Mouse (Mus musculus): ENCODE data around the gene Ctsc. TPM values are rescaled to one million over a fixed set of nuclear protein-coding genes. Genes with fewer than 3 reads are reported as not detected.
"Not testable (repeated sequence)": the region's sequence is repeated elsewhere in the genome, so short reads cannot be mapped to it uniquely, and the experiment has no call there.

Gene Ctsc
- polyA plus RNA-seq (2016; fragmentation: Nextera tagmentation; extraction: Ambion mirVana): 20.6 and 21.6 TPM in 2 replicates

DNA sequence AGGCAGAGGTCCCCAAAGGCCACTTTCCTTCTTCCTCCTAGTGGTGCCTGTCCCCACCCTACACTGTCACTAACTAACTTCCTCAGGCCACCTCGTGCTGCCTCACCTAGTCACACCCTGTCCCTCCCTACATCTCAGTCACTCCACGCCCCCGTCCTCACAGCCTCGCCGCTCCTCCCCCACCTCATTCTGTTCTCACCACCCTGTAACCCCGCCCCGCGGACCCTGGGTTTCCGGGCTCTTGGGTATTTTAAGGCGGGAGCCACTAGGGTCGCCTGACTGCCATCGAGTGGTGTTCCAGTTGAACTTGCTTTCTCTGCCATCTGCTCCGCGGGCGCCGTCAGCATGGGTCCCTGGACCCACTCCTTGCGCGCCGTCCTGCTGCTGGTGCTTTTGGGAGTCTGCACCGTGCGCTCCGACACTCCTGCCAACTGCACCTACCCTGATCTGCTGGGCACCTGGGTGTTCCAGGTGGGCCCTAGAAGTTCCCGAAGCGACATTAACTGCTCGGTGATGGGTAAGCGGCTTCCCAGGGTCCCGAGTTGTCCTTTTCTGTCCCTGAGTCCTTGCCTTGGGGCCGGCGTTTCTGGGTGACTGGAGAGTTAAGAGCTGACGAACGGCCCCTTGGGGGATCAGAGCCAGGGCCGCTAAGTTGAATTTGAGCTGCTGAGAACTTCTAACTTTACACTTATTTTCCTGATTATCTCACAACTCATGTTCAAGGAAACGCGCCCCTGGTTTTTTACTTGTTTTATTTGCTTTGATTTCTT lies at the start of gene Ctsc:
Ctsc (plus strand) TSS at position 228 of the 770 bp plus-strand sequence.
- Histone ChIP-seq H3K27me3 (replicated peaks; ENCODE audit: low read depth, poor library complexity, severe bottlenecking) (no peaks in the 10 kb centered on the region), H3K36me3 (replicated peaks) (no peaks in the 10 kb centered on the region), H3K27ac (replicated peaks) (peak within 1 kb of the TSS; percentile 82), H3K4me3 (peak within 1 kb of the TSS; percentile 66), H3K4me1 (peaks cover 14% of the 10 kb centered on the region), H3K9me3 (no peaks in the 10 kb centered on the region)
- WGBS: 2% methylated on average over 34 of the region's 34 CpGs
- DNase-seq (ENCODE audit: low spot score): peak; percentile 85

DNA sequence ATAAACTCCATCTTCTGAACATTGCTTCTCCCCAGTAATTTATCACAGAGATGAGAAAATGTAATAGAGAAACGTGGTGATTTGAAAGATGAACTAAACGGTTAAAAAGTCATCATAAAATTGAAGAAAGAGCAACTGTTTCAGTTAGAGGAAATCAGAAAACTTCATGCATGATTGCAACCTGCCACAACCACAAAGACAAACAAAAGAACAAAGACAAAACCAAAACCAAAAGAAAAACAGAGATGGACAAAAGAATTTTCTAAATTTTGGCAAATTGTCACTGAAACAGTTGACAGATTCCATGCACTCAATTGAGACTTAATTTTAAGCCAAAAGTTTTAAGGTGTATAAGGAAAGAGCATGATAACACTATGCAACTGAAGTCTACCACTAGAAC lies 48.8 kb upstream of the Ctsc start:
- DNase-seq (ENCODE audit: low spot score): no peak
- no peak overlapping the region for H3K27ac ChIP-seq (replicated peaks)
- no peaks in the 10 kb centered on the region for H3K27me3 ChIP-seq (replicated peaks; ENCODE audit: low read depth, poor library complexity, severe bottlenecking)
- no peak overlapping the region for H3K4me3 ChIP-seq
- no peaks in the 10 kb centered on the region for H3K9me3 ChIP-seq
- no peaks in the 10 kb centered on the region for H3K36me3 ChIP-seq (replicated peaks)
- H3K4me1 ChIP-seq: no peaks in the 10 kb centered on the region
- whole genome bisulfite sequencing: 71% methylated on average over 2 of the region's 2 CpGs

DNA sequence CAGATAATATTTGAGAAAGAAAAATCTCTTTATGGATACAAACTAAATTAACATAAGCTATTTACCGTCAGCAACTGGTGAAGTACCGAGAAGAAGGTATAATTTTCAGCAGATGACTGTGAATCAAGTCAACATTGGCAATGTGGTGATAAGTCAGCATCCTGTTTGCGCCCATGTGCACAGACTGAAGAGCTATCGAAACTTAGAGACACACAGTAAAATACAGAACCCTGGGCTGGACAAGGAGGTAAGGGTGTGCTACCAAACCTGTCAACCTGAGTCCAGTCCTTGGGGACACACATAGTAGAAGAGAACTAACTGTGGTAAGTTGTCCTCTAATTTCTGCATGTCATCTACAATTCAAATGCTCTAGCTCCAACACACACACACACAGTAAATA lies 47.8 kb upstream of the Ctsc start:
- Histone ChIP-seq H3K9me3 (no peaks in the 10 kb centered on the region), H3K4me3 (no peak overlapping the region), H3K27ac (replicated peaks) (no peak overlapping the region), H3K36me3 (replicated peaks) (no peaks in the 10 kb centered on the region), H3K27me3 (replicated peaks; ENCODE audit: low read depth, poor library complexity, severe bottlenecking) (no peaks in the 10 kb centered on the region), H3K4me1 (no peaks in the 10 kb centered on the region)
- 91% methylated on average over 4 of the region's 4 CpGs for WGBS
- no peak for DNase-seq (ENCODE audit: low spot score)

DNA sequence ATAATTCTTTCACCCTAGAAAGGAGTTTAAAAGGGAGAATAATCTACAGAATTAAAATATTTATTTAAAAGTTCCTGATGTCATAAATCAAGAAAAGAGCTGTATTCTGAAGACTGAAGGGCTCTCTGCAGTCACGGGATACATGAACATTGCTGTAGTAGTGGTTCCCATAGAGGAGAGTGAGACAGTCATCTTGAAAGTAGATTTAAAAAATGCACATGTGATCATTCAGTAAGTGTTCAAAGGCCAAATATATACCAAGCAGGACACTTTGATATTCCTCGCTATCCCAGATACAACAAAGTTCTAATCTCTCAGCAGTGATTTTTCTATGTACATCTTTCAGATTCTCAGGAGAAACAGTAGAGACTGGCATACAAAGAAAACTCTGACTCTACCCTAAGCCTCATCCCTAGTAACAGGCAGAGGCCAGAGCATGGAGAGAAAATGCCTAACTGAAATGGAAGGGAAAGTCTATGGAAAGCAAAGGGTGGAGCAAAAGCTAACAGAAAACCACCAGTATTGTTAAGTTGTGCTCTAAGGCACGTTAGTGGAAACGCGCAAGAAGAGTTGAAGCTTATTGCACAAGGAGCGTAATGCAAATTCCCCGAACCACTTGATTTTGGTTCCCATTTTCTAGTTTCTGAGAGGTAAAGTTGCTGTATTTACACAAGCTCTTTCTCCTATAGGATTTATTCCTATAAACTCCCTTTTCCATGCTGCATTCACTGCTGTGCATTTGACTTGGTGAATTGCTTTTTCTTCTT lies 46.9 kb upstream of the Ctsc start:
- no peaks in the 10 kb centered on the region for H3K9me3 ChIP-seq
- 96% methylated on average over 7 of the region's 7 CpGs for WGBS
- H3K4me1 ChIP-seq: no peaks in the 10 kb centered on the region
- no peaks in the 10 kb centered on the region for H3K36me3 ChIP-seq (replicated peaks)
- H3K4me3 ChIP-seq: no peak overlapping the region
- no peaks in the 10 kb centered on the region for H3K27me3 ChIP-seq (replicated peaks; ENCODE audit: low read depth, poor library complexity, severe bottlenecking)
- DNase-seq (ENCODE audit: low spot score): no peak
- H3K27ac ChIP-seq (replicated peaks): no peak overlapping the region

DNA sequence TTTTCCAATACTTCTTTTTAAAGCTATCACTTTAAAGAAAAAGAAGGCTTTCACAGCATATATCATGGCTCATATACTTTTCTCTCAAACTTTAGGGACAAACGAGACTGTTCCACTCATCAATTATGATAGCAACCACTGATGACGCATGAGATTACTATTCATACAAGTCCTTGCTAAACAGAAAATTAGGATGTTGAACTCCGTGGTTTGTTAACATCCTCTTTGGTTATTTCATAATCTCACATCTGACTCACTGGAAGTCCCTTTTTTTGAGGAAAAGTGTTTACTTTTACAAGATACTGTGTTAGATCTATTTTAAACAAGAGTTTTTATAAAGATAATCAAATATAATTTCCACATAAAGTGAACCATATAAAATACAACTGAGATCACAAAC lies 34.8 kb upstream of the Ctsc start:
- Histone ChIP-seq H3K9me3 (no peaks in the 10 kb centered on the region), H3K4me1 (no peaks in the 10 kb centered on the region), H3K36me3 (replicated peaks) (no peaks in the 10 kb centered on the region), H3K4me3 (no peak overlapping the region), H3K27ac (replicated peaks) (no peak overlapping the region), H3K27me3 (replicated peaks; ENCODE audit: low read depth, poor library complexity, severe bottlenecking) (no peaks in the 10 kb centered on the region)
- no peak for DNase-seq (ENCODE audit: low spot score)
- 86% methylated on average over 3 of the region's 3 CpGs for WGBS

DNA sequence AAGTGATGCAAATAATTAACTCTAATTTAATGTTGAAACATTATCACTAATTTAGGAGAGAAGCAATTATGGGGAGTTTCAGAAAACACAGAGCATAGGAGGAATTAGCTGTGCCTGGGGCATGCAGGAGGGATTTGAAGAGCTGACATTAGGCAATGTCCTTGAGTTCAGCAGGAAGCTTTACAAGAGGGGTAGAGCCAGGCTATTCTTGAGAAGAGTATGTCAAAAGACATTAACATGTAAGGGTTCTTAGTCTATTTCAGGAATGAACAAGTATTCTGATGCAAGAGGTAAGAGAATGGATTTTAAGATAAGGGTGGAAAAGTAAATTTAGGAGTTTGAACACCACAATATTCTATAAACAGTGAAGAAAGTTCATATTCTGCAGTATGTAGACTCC lies 33.4 kb upstream of the Ctsc start:
- H3K27me3 ChIP-seq (replicated peaks; ENCODE audit: low read depth, poor library complexity, severe bottlenecking): no peaks in the 10 kb centered on the region
- H3K9me3 ChIP-seq: no peaks in the 10 kb centered on the region
- no peaks in the 10 kb centered on the region for H3K4me1 ChIP-seq
- no peaks in the 10 kb centered on the region for H3K36me3 ChIP-seq (replicated peaks)
- H3K27ac ChIP-seq (replicated peaks): no peak overlapping the region
- DNase-seq (ENCODE audit: low spot score): no peak
- H3K4me3 ChIP-seq: no peak overlapping the region

DNA sequence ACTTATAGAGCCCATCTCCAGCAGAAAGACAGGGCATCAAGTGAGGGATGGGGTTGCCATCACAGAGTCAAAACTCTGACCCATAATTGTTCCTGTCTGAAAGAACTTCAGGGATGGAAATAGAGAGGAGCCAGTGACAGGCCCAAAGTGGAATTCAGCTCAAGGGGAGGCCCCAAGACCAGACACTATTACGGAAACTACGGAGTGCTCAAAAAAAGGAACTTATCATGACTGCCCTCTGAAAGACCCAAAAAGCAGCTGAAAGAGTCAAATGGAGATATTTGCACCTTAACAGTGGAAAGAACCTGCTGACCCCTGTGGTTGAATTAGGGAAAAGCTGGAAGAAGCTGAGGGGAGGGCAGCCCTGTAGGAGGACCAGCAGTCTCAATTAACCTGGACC lies 27.5 kb upstream of the Ctsc start:
- not testable (repeated sequence) for DNase-seq (ENCODE audit: low spot score); H3K36me3 ChIP-seq (replicated peaks); H3K4me1 ChIP-seq; H3K9me3 ChIP-seq; H3K4me3 ChIP-seq; H3K27ac ChIP-seq (replicated peaks); H3K27me3 ChIP-seq (replicated peaks; ENCODE audit: low read depth, poor library complexity, severe bottlenecking)
- WGBS: 91% methylated on average over 2 of the region's 2 CpGs

DNA sequence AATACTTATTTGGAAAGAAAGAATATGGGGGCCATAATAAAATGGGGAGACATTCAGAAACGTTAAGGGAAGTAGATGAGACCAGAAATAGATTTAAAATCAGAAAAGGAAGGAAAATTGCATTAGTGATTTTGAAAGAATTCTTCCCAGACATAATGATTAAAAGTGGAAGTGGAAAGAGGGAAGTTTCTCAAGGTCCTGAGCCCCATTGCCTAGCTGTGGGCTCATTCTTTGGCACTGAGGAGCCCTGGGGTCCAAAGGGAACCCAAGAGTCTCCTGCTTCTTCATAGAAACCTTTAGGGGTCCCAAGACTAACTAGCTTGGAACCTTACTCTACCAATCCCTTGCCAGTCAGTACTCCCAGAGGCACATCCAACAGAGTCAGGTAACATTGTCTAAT lies 26.4 kb upstream of the Ctsc start:
- WGBS: 65% methylated on average over 1 of the region's 1 CpGs
- no peak for DNase-seq (ENCODE audit: low spot score)
- no peak overlapping the region for H3K4me3 ChIP-seq

DNA sequence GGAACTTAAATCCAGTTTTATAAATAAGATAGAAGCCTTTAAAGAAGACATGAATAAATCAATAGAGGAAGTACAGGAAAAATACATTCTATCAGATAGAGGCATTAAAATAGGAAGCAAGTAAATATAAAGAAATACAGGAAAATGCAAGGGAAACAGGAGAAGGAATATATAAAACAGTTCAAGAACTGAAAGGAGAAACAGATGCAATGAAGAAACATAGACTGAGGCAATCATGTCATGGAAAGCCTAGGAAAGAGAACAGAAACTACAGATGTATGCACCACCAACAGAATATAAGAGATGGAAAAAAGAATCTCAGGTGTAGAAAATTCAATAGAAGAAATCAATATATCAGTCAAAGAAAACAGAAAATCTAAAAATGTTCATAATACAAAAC lies 25.8 kb upstream of the Ctsc start:
- no peak for DNase-seq (ENCODE audit: low spot score)
- no peaks in the 10 kb centered on the region for H3K9me3 ChIP-seq

More for the DNA sequence above, 26.4 kb upstream of the Ctsc start:
- Histone ChIP-seq H3K4me1 (no peaks in the 10 kb centered on the region), H3K27me3 (replicated peaks; ENCODE audit: low read depth, poor library complexity, severe bottlenecking) (no peaks in the 10 kb centered on the region), H3K36me3 (replicated peaks) (no peaks in the 10 kb centered on the region), H3K9me3 (no peaks in the 10 kb centered on the region), H3K27ac (replicated peaks) (no peak overlapping the region)

DNA sequence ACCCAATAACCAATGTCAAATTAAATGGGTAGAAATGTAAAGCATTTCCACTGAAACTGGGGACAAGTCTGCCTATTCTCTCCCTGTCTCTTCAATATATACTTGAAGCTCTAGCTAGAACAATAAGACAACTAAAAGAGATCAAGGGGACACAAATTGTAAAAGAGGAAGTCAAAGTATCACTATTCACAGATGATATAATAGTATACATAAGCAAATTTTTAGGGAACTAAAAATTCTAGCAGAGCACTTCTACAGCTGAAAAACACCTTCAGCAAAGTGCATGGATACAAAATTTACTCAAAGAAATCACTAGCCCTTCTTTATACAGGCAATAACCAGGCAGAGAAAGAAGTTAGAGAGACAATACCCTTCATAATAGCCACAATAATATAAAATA lies 23.0 kb upstream of the Ctsc start:
- Histone ChIP-seq H3K27ac (replicated peaks) (no peak overlapping the region), H3K27me3 (replicated peaks; ENCODE audit: low read depth, poor library complexity, severe bottlenecking) (no peaks in the 10 kb centered on the region), H3K4me3 (no peak overlapping the region), H3K4me1 (no peaks in the 10 kb centered on the region), H3K36me3 (replicated peaks) (no peaks in the 10 kb centered on the region), H3K9me3 (no peaks in the 10 kb centered on the region)
- DNase-seq (ENCODE audit: low spot score): no peak

More for the DNA sequence above, 25.8 kb upstream of the Ctsc start:
- H3K4me1 ChIP-seq: no peaks in the 10 kb centered on the region
- H3K27ac ChIP-seq (replicated peaks): no peak overlapping the region
- H3K27me3 ChIP-seq (replicated peaks; ENCODE audit: low read depth, poor library complexity, severe bottlenecking): no peaks in the 10 kb centered on the region
- H3K36me3 ChIP-seq (replicated peaks): no peaks in the 10 kb centered on the region
- H3K4me3 ChIP-seq: no peak overlapping the region

DNA sequence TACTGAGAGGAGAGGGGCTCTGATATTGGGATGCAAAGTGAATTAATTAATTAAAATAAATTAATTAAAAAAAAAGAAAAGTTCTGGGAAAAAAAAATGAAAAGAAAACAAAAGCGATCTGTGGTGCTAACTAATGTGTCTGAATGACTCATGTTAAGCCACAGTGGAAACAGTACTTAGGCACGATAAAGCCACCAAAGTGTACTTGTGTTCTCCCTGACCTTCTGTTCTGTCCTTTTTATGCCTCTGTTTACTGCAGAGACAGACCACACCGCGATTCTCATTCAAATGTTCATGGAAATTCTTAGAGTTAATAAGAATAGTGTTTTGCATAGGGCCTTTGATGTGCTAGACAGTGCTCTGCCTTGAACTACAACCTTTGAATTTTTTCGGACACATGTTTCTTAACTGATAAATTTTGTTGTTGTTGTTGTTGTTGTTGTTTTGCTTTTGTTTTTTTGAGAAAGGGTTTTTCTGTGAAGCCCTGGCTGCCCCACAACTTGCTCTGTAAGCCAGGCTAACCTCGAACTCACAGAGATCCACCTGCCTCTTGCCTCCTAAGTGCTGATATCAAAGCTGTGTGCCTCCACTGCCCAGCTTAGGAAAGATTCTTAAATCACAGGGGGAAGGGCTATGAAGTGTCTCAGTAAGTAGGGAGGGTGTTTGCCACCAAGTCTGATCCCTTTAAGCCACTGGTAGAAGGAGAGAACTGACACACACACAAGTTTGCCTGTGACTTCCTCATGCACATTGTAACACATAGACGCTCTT lies 18.5 kb upstream of the Ctsc start:
- WGBS: 76% methylated on average over 7 of the region's 7 CpGs
- Histone ChIP-seq H3K4me1 (no peaks in the 10 kb centered on the region), H3K4me3 (no peak overlapping the region), H3K9me3 (no peaks in the 10 kb centered on the region), H3K27ac (replicated peaks) (no peak overlapping the region), H3K27me3 (replicated peaks; ENCODE audit: low read depth, poor library complexity, severe bottlenecking) (no peaks in the 10 kb centered on the region), H3K36me3 (replicated peaks) (no peaks in the 10 kb centered on the region)
- DNase-seq (ENCODE audit: low spot score): no peak

DNA sequence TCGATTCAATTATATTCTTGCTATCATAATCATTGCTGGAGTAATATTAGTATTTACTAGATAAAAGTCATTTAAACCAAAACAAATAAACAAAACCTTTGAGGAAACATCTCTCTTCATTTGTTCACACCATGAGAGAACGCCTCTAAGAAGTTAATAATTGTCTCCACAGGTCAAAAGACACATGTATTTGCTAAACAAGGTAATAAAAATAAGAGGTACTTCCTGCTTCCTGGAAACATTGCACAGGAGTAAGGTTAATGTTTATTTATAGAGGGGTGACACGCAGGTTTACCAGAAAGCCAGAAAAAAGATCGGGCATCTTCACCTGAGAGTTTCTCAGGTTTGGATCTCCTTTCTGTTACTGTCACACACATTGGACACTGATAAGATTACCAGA lies 16.1 kb upstream of the Ctsc start:
- Histone ChIP-seq H3K4me1 (no peaks in the 10 kb centered on the region), H3K4me3 (no peak overlapping the region), H3K27me3 (replicated peaks; ENCODE audit: low read depth, poor library complexity, severe bottlenecking) (no peaks in the 10 kb centered on the region), H3K9me3 (no peaks in the 10 kb centered on the region), H3K36me3 (replicated peaks) (no peaks in the 10 kb centered on the region), H3K27ac (replicated peaks) (no peak overlapping the region)
- 83% methylated on average over 4 of the region's 4 CpGs for WGBS
- DNase-seq (ENCODE audit: low spot score): no peak

DNA sequence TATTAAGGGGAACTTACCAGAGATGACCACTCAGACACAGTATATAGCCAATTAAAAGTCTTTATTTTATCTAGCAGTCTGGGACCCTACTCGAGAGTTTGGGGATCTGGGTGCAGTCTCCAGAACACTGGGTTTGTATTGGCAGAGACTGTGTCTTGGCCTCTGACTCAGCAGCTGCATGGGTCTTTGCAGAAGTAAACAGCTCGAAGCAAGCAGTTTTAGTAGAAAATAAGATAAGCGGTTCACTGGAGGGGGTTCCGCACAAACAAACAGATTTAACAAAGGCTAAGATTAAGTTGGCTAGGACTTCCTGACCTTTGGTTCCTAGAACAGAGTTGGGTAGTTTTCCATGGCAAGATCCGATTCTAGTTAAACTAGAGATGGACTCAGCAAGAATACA lies 13.0 kb upstream of the Ctsc start:
- H3K27ac ChIP-seq (replicated peaks): no peak overlapping the region
- no peaks in the 10 kb centered on the region for H3K36me3 ChIP-seq (replicated peaks)
- H3K4me1 ChIP-seq: no peaks in the 10 kb centered on the region
- DNase-seq (ENCODE audit: low spot score): no peak
- H3K27me3 ChIP-seq (replicated peaks; ENCODE audit: low read depth, poor library complexity, severe bottlenecking): no peaks in the 10 kb centered on the region
- no peaks in the 10 kb centered on the region for H3K9me3 ChIP-seq
- no peak overlapping the region for H3K4me3 ChIP-seq
- WGBS: 81% methylated on average over 5 of the region's 5 CpGs
